Mouse (Mus musculus): ENCODE measurements around the gene Themis2. TPM values are rescaled to one million over a fixed set of nuclear protein-coding genes. Genes with fewer than 3 reads are reported as not detected.
"Not testable (repeated sequence)": the region's sequence is repeated elsewhere in the genome, so short reads cannot be mapped to it uniquely, and the experiment has no call there.

Gene Themis2
- polyA plus RNA-seq, 1 experiment, result 0.25 TPM

GRCm38 (mm10) chr4:132798028-132798427, 1.8 kb upstream of the Themis2 start:
- Histone ChIP-seq H3K27me3 (ENCODE audit: control insufficient read depth, insufficient read depth, low read length) (no peaks in the 10 kb centered on the region), H3K4me3 (ENCODE audit: control insufficient read depth, low read depth, low read length) (no peak overlapping the region), H3K27ac (ENCODE audit: control insufficient read depth, insufficient read depth, low read depth, low read length) (no peak overlapping the region), H3K36me3 (ENCODE audit: control insufficient read depth, insufficient read depth, low read length) (no peaks in the 10 kb centered on the region), H3K4me1 (ENCODE audit: control insufficient read depth, insufficient read depth, low read length) (peaks cover 12% of the 10 kb centered on the region)
- no peak for TF ChIP-seq POLR2A (IDR thresholded peaks at IDR 0.05; ENCODE audit: control insufficient read depth, low read depth, low read length)
- TF ChIP-seq CTCF (IDR thresholded peaks at IDR 0.05; ENCODE audit: control insufficient read depth, insufficient read depth, insufficient replicate concordance, low read depth, low read length), result no peak

- TF ChIP-seq CTCF (IDR thresholded peaks at IDR 0.05; ENCODE audit: control insufficient read depth, insufficient read depth, insufficient replicate concordance, low read depth, low read length), result no peak
- TF ChIP-seq POLR2A (IDR thresholded peaks at IDR 0.05; ENCODE audit: control insufficient read depth, low read depth, low read length), result no peak
These were observed 1.3 kb upstream of the Themis2 start for GRCm38 (mm10) chr4:132797461-132797860.

GRCm38 (mm10) chr4:132795171-132795570, 1.0 kb downstream of the Themis2 start:
- Histone ChIP-seq H3K27me3 (ENCODE audit: control insufficient read depth, insufficient read depth, low read length) (no peaks in the 10 kb centered on the region), H3K4me1 (ENCODE audit: control insufficient read depth, insufficient read depth, low read length) (peaks cover 10% of the 10 kb centered on the region), H3K27ac (ENCODE audit: control insufficient read depth, insufficient read depth, low read depth, low read length) (no peak overlapping the region), H3K4me3 (ENCODE audit: control insufficient read depth, low read depth, low read length) (no peak overlapping the region), H3K36me3 (ENCODE audit: control insufficient read depth, insufficient read depth, low read length) (no peaks in the 10 kb centered on the region)
- TF ChIP-seq CTCF (IDR thresholded peaks at IDR 0.05; ENCODE audit: control insufficient read depth, insufficient read depth, insufficient replicate concordance, low read depth, low read length) (no peak), POLR2A (IDR thresholded peaks at IDR 0.05; ENCODE audit: control insufficient read depth, low read depth, low read length) (no peak)

More at GRCm38 (mm10) chr4:132797461-132797860, 1.3 kb upstream of the Themis2 start:
- Histone ChIP-seq H3K4me1 (ENCODE audit: control insufficient read depth, insufficient read depth, low read length) (peaks cover 12% of the 10 kb centered on the region), H3K4me3 (ENCODE audit: control insufficient read depth, low read depth, low read length) (no peak overlapping the region), H3K36me3 (ENCODE audit: control insufficient read depth, insufficient read depth, low read length) (no peaks in the 10 kb centered on the region), H3K27me3 (ENCODE audit: control insufficient read depth, insufficient read depth, low read length) (no peaks in the 10 kb centered on the region), H3K27ac (ENCODE audit: control insufficient read depth, insufficient read depth, low read depth, low read length) (no peak overlapping the region)

GRCm38 (mm10) chr4:132794760-132795159, 1.4 kb downstream of the Themis2 start:
- H3K27me3 ChIP-seq (ENCODE audit: control insufficient read depth, insufficient read depth, low read length), result no peaks in the 10 kb centered on the region
- no peak overlapping the region for H3K27ac ChIP-seq (ENCODE audit: control insufficient read depth, insufficient read depth, low read depth, low read length)

GRCm38 (mm10) chr4:132794028-132794427, 2.2 kb downstream of the Themis2 start:
- Histone ChIP-seq H3K27me3 (ENCODE audit: control insufficient read depth, insufficient read depth, low read length) (no peaks in the 10 kb centered on the region), H3K4me3 (ENCODE audit: control insufficient read depth, low read depth, low read length) (no peak overlapping the region)
- TF ChIP-seq POLR2A (IDR thresholded peaks at IDR 0.05; ENCODE audit: control insufficient read depth, low read depth, low read length) (no peak), CTCF (IDR thresholded peaks at IDR 0.05; ENCODE audit: control insufficient read depth, insufficient read depth, insufficient replicate concordance, low read depth, low read length) (no peak)

More at GRCm38 (mm10) chr4:132794760-132795159, 1.4 kb downstream of the Themis2 start:
- no peak overlapping the region for H3K4me3 ChIP-seq (ENCODE audit: control insufficient read depth, low read depth, low read length)
- peaks cover 10% of the 10 kb centered on the region for H3K4me1 ChIP-seq (ENCODE audit: control insufficient read depth, insufficient read depth, low read length)
- no peaks in the 10 kb centered on the region for H3K36me3 ChIP-seq (ENCODE audit: control insufficient read depth, insufficient read depth, low read length)
- TF ChIP-seq CTCF (IDR thresholded peaks at IDR 0.05; ENCODE audit: control insufficient read depth, insufficient read depth, insufficient replicate concordance, low read depth, low read length) (no peak), POLR2A (IDR thresholded peaks at IDR 0.05; ENCODE audit: control insufficient read depth, low read depth, low read length) (no peak)

GRCm38 (mm10) chr4:132793322-132794004, 2.7 kb downstream of the Themis2 start:
- not testable (repeated sequence) for H3K27ac ChIP-seq (ENCODE audit: control insufficient read depth, insufficient read depth, low read depth, low read length); H3K36me3 ChIP-seq (ENCODE audit: control insufficient read depth, insufficient read depth, low read length); H3K4me3 ChIP-seq (ENCODE audit: control insufficient read depth, low read depth, low read length); H3K27me3 ChIP-seq (ENCODE audit: control insufficient read depth, insufficient read depth, low read length)
- peaks cover 10% of the 10 kb centered on the region for H3K4me1 ChIP-seq (ENCODE audit: control insufficient read depth, insufficient read depth, low read length)

More at GRCm38 (mm10) chr4:132794028-132794427, 2.2 kb downstream of the Themis2 start:
- H3K36me3 ChIP-seq (ENCODE audit: control insufficient read depth, insufficient read depth, low read length), result no peaks in the 10 kb centered on the region
- H3K4me1 ChIP-seq (ENCODE audit: control insufficient read depth, insufficient read depth, low read length), result peaks cover 10% of the 10 kb centered on the region
- H3K27ac ChIP-seq (ENCODE audit: control insufficient read depth, insufficient read depth, low read depth, low read length), result no peak overlapping the region

GRCm38 (mm10) chr4:132789731-132790130, 6.5 kb downstream of the Themis2 start:
- Histone ChIP-seq H3K36me3 (ENCODE audit: control insufficient read depth, insufficient read depth, low read length) (no peaks in the 10 kb centered on the region), H3K4me3 (ENCODE audit: control insufficient read depth, low read depth, low read length) (no peak overlapping the region), H3K4me1 (ENCODE audit: control insufficient read depth, insufficient read depth, low read length) (no peaks in the 10 kb centered on the region), H3K27me3 (ENCODE audit: control insufficient read depth, insufficient read depth, low read length) (no peaks in the 10 kb centered on the region), H3K27ac (ENCODE audit: control insufficient read depth, insufficient read depth, low read depth, low read length) (no peak overlapping the region)
- no peak for TF ChIP-seq POLR2A (IDR thresholded peaks at IDR 0.05; ENCODE audit: control insufficient read depth, low read depth, low read length)
- TF ChIP-seq CTCF (IDR thresholded peaks at IDR 0.05; ENCODE audit: control insufficient read depth, insufficient read depth, insufficient replicate concordance, low read depth, low read length), result no peak
